Mouse (Mus musculus): Measurements from ENCODE around the gene Tssk3. TPM values are rescaled to one million over a fixed set of nuclear protein-coding genes. Genes with fewer than 3 reads are reported as not detected.

Gene Tssk3
- total and polyA plus RNA-seq, 3 experiments: 0.13 TPM; not detected in 2

DNA sequence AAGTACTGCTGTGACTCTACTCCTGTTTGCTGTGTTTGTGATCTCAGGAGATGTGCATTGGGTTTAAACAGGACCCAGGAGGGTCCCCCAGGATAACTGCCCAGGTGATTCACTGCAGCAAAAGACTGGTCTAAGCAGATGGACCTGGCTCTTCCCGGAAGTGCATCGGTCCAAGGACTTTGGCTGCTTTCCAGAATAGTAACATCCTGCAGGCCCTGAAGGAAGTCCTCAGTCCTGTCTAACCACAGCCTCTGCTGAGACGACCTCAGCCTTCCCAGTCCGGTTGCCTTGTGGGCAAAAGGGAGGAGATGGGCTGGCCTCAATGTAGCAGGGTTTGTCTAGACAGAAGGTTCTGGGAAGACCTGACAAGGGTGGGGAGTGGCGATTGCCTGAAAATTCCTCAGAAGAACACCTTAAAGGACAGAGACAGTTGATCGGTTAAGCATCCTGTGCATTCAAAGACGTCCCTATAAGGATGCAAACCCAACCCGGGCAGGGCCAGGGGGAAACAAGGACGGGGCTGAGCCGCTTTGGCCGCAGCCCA, 12.2 kb upstream of the Tssk3 start:
- Histone ChIP-seq H3K79me2 (replicated peaks; ENCODE audit: control insufficient read depth, extremely low read depth, insufficient read depth, poor library complexity, severe bottlenecking) (no peaks in the 10 kb centered on the region), H3K9ac (ENCODE audit: insufficient read depth, low read depth) (no peak overlapping the region), H3K4me3 (replicated peaks in 1 of 3; ENCODE audit: low read depth in 2 of 3, low read length in 2 of 3, poor library complexity in 1 of 3) (no peak overlapping the region), H3K27ac (ENCODE audit: insufficient read depth, low read depth) (no peak overlapping the region), H3K36me3 (replicated peaks in 1 of 2; ENCODE audit: control insufficient read depth in 1 of 2, insufficient read depth in 1 of 2, low read length in 1 of 2) (no peaks in the 10 kb centered on the region), H3K4me1 (ENCODE audit: control insufficient read depth in 1 of 2, insufficient read depth in 2 of 2) (peaks cover 11 to 64% of the 10 kb centered on the region in 2 experiments), H3K27me3 (replicated peaks) (no peaks in the 10 kb centered on the region), H3K9me3 (replicated peaks; ENCODE audit: low read length) (no peaks in the 10 kb centered on the region), H3K4me2 (ENCODE audit: insufficient read depth, low read depth, poor library complexity, severe bottlenecking) (no peak overlapping the region)
- DNase-seq (ENCODE audit: extremely low read depth): no peak
- in situ Hi-C loops (cut with MboI; ENCODE audit: low pct_ligation_motif_present, low pct_unique_long_range_greater_than_20kb, low sequenced_read_pairs) (no loop called here), dilution Hi-C loops (cut with MboI; ENCODE audit: extremely low pct_ligation_motif_present, extremely low pct_unique_long_range_greater_than_20kb, low sequenced_read_pairs) (no loop called here)
- TF ChIP-seq POLR2A (IDR thresholded peaks at IDR 0.05; ENCODE audit: low read depth, low read length) (no peak), BHLHE40 (IDR thresholded peaks at IDR 0.05; ENCODE audit: low read depth, low read length) (no peak), TCF12 (IDR thresholded peaks at IDR 0.05; ENCODE audit: low read depth, low read length) (no peak), CHD1 (IDR thresholded peaks at IDR 0.05; ENCODE audit: low read depth, low read length) (no peak)

DNA sequence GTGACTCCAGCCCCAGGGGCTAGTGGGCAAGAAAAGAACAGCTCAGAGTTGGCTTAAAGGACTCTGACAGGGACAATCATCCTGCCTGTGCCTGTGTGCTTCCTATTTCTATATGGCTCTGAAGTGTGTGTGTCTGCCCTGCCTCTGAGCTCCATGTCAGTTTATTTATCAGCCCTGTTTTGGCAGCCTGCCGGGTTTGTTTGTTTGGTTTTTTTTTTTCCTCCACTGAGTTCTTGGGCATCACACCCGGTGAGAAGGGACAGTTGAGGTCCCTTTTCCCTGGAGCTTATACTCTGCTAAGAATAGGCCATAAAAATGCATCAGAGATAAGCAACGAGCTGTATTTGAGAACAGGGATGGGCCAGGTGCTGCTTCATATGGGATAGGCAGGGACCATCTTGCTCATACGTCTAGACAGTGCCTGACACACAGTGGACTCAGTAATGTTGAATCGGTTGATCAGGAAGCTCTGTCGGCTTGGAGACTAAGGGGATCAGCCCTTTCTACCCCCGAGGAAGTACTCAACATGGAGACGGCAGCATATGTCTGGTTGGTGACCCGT, 11.6 kb upstream of the Tssk3 start:
- Histone ChIP-seq H3K4me2 (ENCODE audit: insufficient read depth, low read depth, poor library complexity, severe bottlenecking) (no peak overlapping the region), H3K27me3 (replicated peaks) (no peaks in the 10 kb centered on the region), H3K27ac (ENCODE audit: insufficient read depth, low read depth) (no peak overlapping the region), H3K9me3 (replicated peaks; ENCODE audit: low read length) (no peaks in the 10 kb centered on the region), H3K4me3 (replicated peaks in 1 of 3; ENCODE audit: low read depth in 2 of 3, low read length in 2 of 3, poor library complexity in 1 of 3) (no peak overlapping the region), H3K9ac (ENCODE audit: insufficient read depth, low read depth) (no peak overlapping the region), H3K4me1 (ENCODE audit: control insufficient read depth in 1 of 2, insufficient read depth in 2 of 2) (peaks cover 9 to 61% of the 10 kb centered on the region in 2 experiments; a peak in 3 of 4 replicates), H3K79me2 (replicated peaks; ENCODE audit: control insufficient read depth, extremely low read depth, insufficient read depth, poor library complexity, severe bottlenecking) (no peaks in the 10 kb centered on the region), H3K36me3 (replicated peaks in 1 of 2; ENCODE audit: control insufficient read depth in 1 of 2, insufficient read depth in 1 of 2, low read length in 1 of 2) (no peaks in the 10 kb centered on the region)
- dilution Hi-C loops (cut with MboI; ENCODE audit: extremely low pct_ligation_motif_present, extremely low pct_unique_long_range_greater_than_20kb, low sequenced_read_pairs): no loop called here
- in situ Hi-C loops (cut with MboI; ENCODE audit: low pct_ligation_motif_present, low pct_unique_long_range_greater_than_20kb, low sequenced_read_pairs): no loop called here
- TF ChIP-seq CTCF (conservative IDR thresholded peaks at IDR 0.05 in 1 of 2, IDR thresholded peaks at IDR 0.05 in 1 of 2; ENCODE audit: low read depth in 2 of 2, low read length in 2 of 2) (no peak), ETS1 (conservative IDR thresholded peaks at IDR 0.05; ENCODE audit: low read depth, low read length) (no peak), RCOR1 (conservative IDR thresholded peaks at IDR 0.05; ENCODE audit: low read depth, low read length) (no peak), HCFC1 (IDR thresholded peaks at IDR 0.05; ENCODE audit: low read depth, low read length) (no peak), TCF12 (IDR thresholded peaks at IDR 0.05; ENCODE audit: low read depth, low read length) (no peak), CHD2 (IDR thresholded peaks at IDR 0.05; ENCODE audit: low read length) (no peak), USF1 (IDR thresholded peaks at IDR 0.05; ENCODE audit: low read depth, low read length) (no peak), POLR2A (IDR thresholded peaks at IDR 0.05; ENCODE audit: low read depth, low read length) (no peak), CHD1 (IDR thresholded peaks at IDR 0.05; ENCODE audit: low read depth, low read length) (no peak), IRF4 (IDR thresholded peaks at IDR 0.05; ENCODE audit: low read depth, low read length) (no peak), EP300 (IDR thresholded peaks at IDR 0.05; ENCODE audit: low read length) (no peak), KAT2A (IDR thresholded peaks at IDR 0.05; ENCODE audit: insufficient replicate concordance, low read length) (no peak), SIN3A (IDR thresholded peaks at IDR 0.05; ENCODE audit: low read length) (no peak), NELFE (IDR thresholded peaks at IDR 0.05; ENCODE audit: low read depth, low read length) (no peak)
- DNase-seq (ENCODE audit: extremely low read depth): no peak
